Mouse (Mus musculus) subcutaneous adipose tissue, adult 2 months (tissue): Measurements from ENCODE around the gene Gm10974. TPM values are rescaled to one million over a fixed set of nuclear protein-coding genes. Genes with fewer than 3 reads are reported as not detected.

Experiments used
- polyA plus RNA-seq: library from polyadenylated mRNA; depleted of rRNA; stranded (reverse); fragments of >200 nt; gene quantifications from 2 replicates; pipeline ENCODE4 v1.2.3, GENCODE M21; 2012; ENCODE audit warnings: low replicate concordance; rRNA removed

Gm10974 gene
- not detected in 2 replicates for polyA plus RNA-seq

DNA sequence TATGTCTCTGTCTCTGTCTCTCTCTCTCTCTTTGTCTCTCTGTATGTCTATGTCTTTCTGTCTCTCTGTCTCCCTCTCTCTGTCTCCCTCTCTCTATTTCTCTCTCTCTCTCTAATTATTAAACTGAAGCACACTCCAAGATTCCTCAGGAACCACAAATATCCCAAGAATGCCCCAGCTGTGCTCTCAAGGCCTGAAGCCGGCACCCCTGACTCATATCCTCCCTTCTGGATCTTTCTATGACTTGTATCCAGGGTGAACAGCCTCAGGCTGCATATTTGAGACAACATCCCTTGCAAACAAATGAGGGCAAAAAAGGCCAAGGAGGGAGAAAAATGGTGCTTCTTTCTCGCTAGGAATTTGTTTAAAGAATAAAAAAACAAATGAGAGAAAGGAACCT lies at the start of gene Gm10974:
Gm10974 (plus strand) TSS at position 2 of the 400 bp plus-strand sequence.

DNA sequence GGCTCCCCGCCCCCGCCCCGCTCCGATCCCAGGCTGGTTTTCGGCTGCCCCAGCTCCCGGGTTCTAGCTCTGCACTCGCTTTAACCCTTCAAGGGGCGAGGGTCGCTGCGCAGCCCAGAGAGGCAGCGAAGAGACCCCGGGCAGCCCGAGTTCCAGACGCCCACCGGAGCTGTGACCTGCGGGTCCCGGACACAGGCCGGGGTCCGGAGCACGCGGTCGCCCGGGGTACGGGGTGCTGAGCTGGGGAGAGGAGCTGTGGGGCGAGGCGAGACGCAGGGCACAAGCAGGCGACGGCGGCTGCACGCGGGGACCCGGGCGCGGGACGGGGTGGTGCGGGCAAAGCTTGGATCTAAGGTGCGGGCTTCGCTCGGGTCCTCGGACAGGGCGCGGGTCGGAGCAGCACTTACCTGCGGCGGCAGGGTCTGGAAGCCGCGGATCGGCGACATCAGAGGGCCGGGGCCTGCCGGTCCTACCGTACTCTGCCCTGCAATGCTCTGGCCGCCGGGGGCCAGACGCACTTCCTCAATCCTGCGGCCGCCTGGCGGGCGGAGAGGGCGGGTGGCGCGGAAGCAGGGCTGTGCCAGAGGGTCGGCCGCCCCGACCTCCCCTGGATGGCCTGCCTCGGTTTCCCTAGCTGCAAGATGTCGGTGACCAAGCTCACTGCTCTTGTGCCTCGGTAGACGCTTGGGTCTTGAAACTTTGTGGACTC lies 22.3 kb downstream of the Gm10974 start, which contains the start of gene Lrrk1:
Lrrk1 (minus strand) TSS at position 538 of the 709 bp plus-strand sequence.

DNA sequence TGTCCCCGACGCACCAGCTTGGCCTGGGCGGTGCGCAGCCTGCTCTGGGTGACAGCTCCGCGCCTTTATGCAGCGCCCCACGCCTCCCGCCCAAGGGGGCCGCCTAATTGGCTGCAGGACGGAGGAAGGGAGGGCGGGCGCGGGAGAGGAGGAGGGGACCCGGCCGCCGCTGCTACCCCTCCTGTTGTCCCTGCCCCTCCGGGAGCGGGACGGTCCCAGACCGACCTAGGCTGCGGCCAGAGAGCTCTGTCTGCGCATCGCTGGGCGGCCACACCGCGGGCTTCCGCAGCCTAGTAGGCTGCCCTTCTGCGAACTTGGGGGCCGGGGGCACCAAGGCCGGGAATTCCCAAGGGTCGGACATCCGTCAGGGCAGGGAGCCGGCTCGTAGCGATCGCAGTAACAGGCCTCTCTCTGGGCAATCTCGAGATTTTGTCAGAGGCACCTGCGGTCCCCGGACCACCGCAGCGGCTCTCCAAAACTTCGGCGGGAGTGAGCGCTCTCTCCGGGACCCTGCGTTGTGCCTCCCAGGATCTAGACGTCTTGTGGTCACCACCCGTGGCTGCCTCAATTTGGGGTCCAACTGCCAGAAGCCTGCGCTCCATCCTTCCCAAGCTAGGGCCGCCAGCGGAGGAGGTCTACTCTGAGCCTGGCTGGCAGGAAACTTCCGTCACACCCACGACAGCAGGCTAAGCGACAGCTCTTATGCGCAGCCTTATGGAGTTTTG lies 61.9 kb downstream of the Gm10974 start, which contains the start of gene Aldh1a3:
Aldh1a3 (minus strand) TSS at position 81 of the 725 bp plus-strand sequence.

Other genes with a start within 250 kb of the Gm10974 start
- gene Lrrk1, start 22.4 kb downstream of the Gm10974 start, polyA plus RNA-seq: 22.6 and 45.4 TPM in 2 replicates
- 8.2 and 10.6 TPM in 2 replicates for gene Aldh1a3, start 61.6 kb downstream of the Gm10974 start, polyA plus RNA-seq